Mouse (Mus musculus): Measurements from ENCODE around the gene 1700003H04Rik.

- TF ChIP-seq CTCF (conservative IDR thresholded peaks at IDR 0.05; ENCODE audit: insufficient read depth, insufficient read length, low read depth, low read length) (no peak), POLR2A (IDR thresholded peaks at IDR 0.05; ENCODE audit: low read depth, low read length) (no peak)
Observed at GRCm38 (mm10) chr3:124548898-124549297, 32.0 kb downstream of the 1700003H04Rik start.
